Mouse (Mus musculus): ENCODE measurements at regions not wholly inside any gene's neighbourhood (a gene's known extent, or its start where the extent isn't known, plus 50 kb on each side); places are given as distances from the start of the nearest gene placed in this dataset.

- TF ChIP-seq CTCF (IDR thresholded peaks at IDR 0.05; ENCODE audit: extremely low read depth, insufficient read depth, low read length): no peak
- TF ChIP-seq POLR2A (IDR thresholded peaks at IDR 0.05; ENCODE audit: extremely low read depth, insufficient read depth, low read length): no peak
These were observed 505.7 kb downstream of the Ptprc start for GRCm38 (mm10) chr1:137669849-137670248.

All from cortical plate, adult 2 months (tissue).